Mouse (Mus musculus) urinary bladder, adult 18-20 months (tissue): ENCODE data around the gene Nrsn2.
"Not testable (repeated sequence)": the region's sequence is repeated elsewhere in the genome, so short reads cannot be mapped to it uniquely, and the experiment has no call there.

Source experiments
- DNase-seq, 2 experiments: peaks; one replicate each; pipeline ENCODE4 v3.0.0; 2022; ENCODE audit warnings: low spot score in 2 of 2, mixed read lengths in 2 of 2

Gene Nrsn2

DNA sequence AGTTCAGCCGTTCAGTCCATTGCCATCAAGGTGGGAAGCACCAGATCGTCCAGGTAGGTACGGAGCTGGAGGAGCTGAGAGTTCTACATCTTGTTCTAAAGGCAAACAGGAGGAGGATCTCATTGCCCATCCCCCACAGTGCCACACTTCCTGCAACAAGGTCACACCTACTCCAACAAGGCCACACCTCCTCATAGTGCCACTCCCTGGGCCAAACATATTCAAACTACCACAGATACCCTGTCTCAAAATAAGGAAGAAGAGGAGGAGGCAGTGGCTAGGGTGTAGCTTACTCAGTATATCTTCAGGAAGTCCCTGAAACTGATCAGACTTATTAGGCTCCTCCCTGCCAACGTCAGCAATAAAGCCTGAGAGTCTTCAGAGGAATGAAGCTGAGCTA lies 7.8 kb upstream of the Nrsn2 start:
- DNase-seq, result no peak

- no peak for DNase-seq
Measured at GRCm38 (mm10) chr2:152375652-152376344, 640 bp downstream of the Nrsn2 start.

- no peak for DNase-seq
Measured at GRCm38 (mm10) chr2:152373547-152373946, 2.9 kb downstream of the Nrsn2 start.

GRCm38 (mm10) chr2:152372661-152373060 lies 3.8 kb downstream of the Nrsn2 start:
- no peak for DNase-seq

DNA sequence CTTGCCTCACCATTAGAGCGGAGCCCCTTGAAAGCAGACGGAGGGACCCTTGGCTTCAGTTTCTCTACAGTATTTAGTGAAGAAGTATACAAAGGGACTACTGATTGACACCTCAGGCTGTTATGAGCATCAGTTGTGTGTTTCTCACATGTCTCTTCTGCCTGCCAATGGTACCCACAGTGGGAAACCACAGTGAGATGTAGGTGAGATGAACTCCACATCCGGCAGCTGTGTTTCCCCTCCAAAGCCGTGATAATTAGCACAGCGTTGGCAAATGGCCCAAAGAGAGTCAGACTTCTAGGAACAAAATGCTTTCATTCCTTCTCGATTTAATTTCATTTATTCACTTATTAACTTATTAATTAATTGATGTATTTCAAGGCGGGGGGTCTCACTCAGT lies 4.3 kb downstream of the Nrsn2 start:
- DNase-seq, result no peak

- no peak for DNase-seq
Measured at GRCm38 (mm10) chr2:152368532-152369140, 7.8 kb downstream of the Nrsn2 start.

GRCm38 (mm10) chr2:152367917-152368316 lies 8.5 kb downstream of the Nrsn2 start:
- no peak for DNase-seq

- peak; percentile 43 to 60 for DNase-seq
Measured at GRCm38 (mm10) chr2:152363245-152364147, 12.9 kb downstream of the Nrsn2 start.

DNA sequence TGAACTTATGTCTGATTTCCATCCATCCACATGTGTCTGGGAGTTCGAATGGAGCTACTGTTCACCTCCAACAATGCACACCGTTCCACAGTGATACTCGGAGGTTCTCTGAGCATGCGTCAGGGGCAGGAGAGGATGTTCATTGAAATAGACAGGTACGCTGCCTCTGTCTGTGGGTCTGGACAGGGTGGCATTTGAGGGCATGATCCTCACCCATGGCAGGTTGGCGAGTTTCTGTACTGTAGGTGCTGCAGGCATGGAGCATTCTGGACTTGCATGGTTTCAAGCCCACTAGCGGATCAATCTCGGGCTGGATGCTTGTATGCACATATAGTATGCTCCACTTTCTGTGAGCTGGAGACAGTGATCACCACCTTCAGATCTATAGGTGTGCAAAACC lies 15.2 kb downstream of the Nrsn2 start:
- no peak for DNase-seq

DNA sequence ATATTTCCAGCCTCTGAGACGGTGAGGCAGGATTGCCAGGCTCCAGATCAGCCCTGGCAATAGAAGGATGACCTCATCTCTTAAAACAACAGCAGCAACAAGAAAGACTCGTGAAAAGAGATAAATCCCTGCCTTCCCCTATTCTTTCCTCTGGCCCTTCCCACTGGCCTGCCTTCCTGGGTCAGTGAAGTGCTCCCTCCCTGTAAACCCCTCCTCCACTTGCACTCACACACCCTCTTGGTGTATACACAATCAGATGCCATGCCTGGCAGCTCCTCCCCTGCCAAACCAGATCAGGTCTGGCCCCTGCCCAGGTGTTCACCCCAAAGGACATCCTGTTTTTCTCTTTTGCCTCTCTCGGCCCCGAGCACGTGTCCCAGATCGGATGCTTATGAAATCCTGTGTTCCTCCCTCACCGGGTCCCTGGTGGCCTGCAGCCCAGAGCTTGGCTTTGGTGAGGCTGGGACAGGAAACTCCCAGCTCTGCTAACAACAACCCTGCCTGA lies 16.1 kb downstream of the Nrsn2 start:
- peak; percentile 35 to 70 for DNase-seq

GRCm38 (mm10) chr2:152359616-152360015 lies 16.8 kb downstream of the Nrsn2 start:
- DNase-seq, result no peak

DNA sequence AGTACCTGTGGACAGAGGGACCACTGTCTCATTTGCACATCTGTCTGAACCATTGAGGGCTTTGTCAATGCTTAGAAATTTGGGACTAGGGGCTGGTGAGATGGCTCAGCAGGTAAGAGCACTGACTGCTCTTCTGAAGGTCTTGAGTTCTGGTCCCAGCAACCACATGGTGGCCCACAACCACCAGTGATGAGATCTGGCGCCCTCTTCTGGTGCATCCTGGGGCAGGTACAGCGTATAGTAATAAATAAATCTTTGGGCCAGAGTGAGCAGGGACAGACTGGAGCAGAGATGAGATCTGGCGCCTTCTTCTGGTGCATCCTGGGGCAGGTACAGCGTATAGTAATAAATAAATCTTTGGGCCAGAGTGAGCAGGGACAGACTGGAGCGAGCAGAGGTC lies 17.5 kb downstream of the Nrsn2 start:
- not testable (repeated sequence) for DNase-seq

DNA sequence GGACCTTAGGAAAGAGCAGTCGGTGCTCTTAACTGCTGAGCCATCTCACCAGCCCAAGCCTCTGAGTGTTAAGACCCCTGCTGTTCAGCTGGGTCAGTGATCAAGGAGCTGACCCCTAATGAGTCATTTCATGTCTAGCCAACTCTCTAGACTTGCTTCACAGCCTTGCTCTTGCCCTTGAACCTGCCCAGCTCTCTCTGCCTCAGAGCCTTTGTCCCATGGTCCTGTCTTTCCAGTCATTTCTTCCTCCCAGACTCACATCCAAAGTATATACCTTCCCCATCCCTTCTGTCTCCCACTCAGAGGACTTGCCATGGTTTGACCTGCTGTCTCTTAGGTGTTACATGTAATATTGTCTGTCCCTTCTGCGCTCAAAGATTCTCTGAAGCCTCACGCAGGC lies 19.2 kb downstream of the Nrsn2 start:
- DNase-seq, result no peak

DNA sequence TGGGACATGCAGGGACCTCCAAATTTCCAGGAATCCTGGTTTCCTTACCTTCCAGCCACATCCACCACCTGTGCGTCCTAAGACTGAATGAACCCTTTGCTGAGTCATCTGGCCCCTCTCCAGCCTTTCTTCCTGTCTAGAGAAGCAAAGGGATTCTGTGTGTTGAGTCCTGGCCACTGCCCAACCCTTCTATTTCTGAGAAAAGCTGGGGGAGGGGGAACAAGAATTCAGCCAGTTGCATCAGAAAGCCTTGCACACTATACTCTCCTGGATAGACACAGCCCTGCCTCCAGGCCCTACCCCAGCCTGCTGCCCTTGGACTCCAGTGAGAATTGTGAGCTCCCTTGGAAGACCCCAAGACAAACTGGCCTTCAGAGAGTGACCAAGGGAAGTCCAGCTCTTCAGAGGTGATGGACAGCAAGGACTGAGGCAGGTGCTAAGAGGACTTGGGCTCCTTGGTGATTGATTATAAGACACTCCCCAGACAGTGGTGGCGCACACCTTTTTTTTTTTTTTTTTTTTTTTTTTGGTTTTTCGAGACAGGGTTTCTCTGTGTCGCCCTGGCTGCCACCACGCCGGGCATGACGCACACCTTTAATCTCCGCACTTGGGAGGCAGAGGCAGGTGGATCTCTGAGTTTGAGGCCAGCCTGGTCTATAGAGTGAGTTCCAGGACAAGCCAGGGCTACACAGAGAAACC lies 26.4 kb downstream of the Nrsn2 start:
- DNase-seq, result no peak

GRCm38 (mm10) chr2:152349205-152349604 lies 27.2 kb downstream of the Nrsn2 start:
- no peak for DNase-seq

GRCm38 (mm10) chr2:152347722-152348121 lies 28.7 kb downstream of the Nrsn2 start:
- DNase-seq, result no peak

DNA sequence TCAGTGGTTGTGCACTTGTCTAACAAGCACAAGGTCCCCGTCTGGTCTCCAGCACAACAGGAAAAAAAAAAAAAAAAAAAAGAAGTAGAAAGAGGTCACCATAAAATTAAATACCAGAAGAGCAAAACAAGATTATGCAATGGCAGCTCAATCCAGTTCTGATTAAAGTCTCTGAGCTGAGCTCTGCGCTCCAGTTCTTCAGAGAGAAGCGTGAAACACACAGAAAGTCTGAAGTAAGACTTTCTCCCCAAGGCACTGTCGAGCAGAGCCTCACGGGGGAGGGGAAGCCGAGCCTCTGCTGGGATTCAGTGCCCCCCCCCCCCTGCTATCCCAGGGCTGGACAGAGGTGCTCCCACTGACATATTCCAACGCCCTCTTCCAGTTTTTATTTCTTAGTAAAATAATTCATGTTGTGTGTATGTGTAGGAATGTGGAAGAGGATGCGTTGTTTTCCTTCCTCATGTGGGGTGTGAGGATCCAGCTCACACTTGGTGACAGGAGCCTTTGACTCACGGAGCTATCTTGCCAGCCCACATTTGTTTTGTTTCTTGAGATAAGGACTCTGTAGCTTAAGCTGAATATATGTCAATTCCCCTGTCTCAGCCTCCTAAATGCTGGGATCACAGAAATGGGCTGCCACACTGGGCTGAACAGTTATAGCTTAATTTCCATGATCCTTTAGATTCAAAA lies 29.5 kb downstream of the Nrsn2 start:
- no peak for DNase-seq

- no peak for DNase-seq
Measured at GRCm38 (mm10) chr2:152345393-152345792, 31.0 kb downstream of the Nrsn2 start.

DNA sequence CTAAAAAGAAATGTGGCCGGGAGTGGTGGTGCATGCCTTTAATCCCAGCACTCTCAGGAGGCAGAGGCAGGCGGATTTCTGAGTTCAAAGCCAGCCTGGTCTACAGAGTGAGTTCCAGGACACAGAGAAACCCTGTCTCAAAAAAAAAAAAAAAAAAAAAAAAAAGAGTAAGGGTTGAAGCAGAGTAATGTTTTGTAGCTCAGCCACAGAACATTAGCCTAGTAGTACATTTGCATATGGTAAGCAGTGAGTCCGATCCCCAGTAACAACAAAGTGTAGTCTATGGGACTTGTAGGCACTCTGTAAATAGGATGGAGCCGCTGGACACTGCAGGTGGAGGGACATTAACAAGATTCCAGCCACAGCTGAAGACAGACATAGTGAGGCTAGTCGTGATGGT lies 31.5 kb downstream of the Nrsn2 start:
- DNase-seq, result no peak

DNA sequence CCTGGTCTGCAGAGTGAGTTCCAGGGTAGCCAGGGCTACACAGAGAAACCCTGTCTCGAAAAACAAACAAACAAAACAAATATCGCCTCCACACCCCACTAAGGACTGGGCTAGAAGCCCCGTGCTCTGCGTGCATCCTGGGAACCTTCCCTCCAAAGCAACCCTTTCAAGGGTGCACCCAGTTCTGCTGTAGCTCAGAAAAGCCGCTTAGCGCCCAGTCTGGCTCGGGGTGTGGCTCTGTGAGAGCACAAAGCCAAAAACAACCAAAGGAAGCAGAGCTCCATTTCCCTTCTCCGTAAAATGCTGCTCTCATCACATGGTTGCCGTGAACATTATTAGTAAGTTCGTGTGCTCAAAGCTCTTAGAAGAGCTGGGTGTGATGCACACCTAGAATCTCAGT lies 32.1 kb downstream of the Nrsn2 start:
- no peak for DNase-seq
